Comparison of ENCODE assay signal across 25 mouse cellular contexts in the genomic region with DNA sequence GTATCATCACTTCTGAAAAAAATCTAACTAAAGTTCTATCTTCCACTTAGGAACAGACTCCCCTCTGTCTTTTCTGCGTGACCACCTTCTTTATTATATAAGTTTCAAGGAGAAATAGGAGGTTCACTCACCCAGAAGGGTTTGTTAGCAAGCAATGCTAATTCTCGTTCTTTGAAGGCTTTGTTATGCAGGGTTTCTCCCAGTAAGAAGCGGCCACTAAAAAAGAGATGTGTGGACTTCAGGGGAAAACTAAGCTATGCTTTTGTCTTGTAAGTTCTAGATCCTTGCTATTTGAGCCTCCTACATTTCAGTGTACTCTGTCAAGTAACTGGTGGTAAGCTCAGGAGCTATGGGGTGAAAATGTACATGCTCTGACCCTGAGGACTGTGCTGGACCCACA. TPM values are rescaled to one million over a fixed set of nuclear protein-coding genes. Genes with fewer than 3 reads are reported as not detected.
DNase-seq lines count a peak whose midpoint lies in the region; ATAC-seq and TF ChIP-seq lines count a peak whose summit lies in the region.
"Had no signal": no experiment of that assay in that cellular context is flagged by ENCODE, and none has a peak within 500 bp of the region (broad histone marks: within the 10 kb centered on the region; RNA-seq: fewer than 3 reads in every experiment).

No protein-coding gene starts in this region.

- TF ChIP-seq CTCF in heart, adult 2 months (IDR thresholded peaks at IDR 0.05) = no peak

- no peak overlapping the region for H3K9ac ChIP-seq in heart, adult 2 months (ENCODE audit: low read depth, low read length)
- H3K9ac ChIP-seq in heart, embryonic 11.5 days (ENCODE audit: low read depth, low read length) = no peak overlapping the region
- no peak overlapping the region for H3K9ac ChIP-seq in forebrain, embryonic 16.5 days (replicated peaks; ENCODE audit: low read depth, low read length)
- H3K9ac ChIP-seq: embryonic facial prominence, embryonic 13.5 days; embryonic facial prominence, embryonic 15.5 days; forebrain, embryonic 12.5 days; forebrain, postnatal 0 days had no signal

- H3K4me1 ChIP-seq in heart, adult 2 months (ENCODE audit: control insufficient read depth, insufficient read depth, low read length) = no peaks in the 10 kb centered on the region; the same call in 1 of the 2 replicates
- no peaks in the 10 kb centered on the region for H3K4me1 ChIP-seq in heart, embryonic 11.5 days (ENCODE audit: control insufficient read depth, insufficient read depth, low read length)
- H3K4me1 ChIP-seq in forebrain, embryonic 16.5 days (replicated peaks; ENCODE audit: control insufficient read depth, insufficient read depth, low read length) = no peaks in the 10 kb centered on the region
- H3K4me1 ChIP-seq: embryonic facial prominence, embryonic 13.5 days; embryonic facial prominence, embryonic 15.5 days; forebrain, embryonic 12.5 days had no signal

- H3K27ac ChIP-seq in heart, adult 2 months = peak overlapping the region; percentile 48
- H3K27ac ChIP-seq in heart, embryonic 11.5 days (ENCODE audit: low read depth, low read length) = no peak overlapping the region
- H3K27ac ChIP-seq in forebrain, embryonic 16.5 days (ENCODE audit: low read length) = no peak overlapping the region
- H3K27ac ChIP-seq: embryonic facial prominence, embryonic 13.5 days; embryonic facial prominence, embryonic 15.5 days; forebrain, embryonic 10.5 days; forebrain, embryonic 12.5 days had no signal

- H3K9me3 ChIP-seq in heart, embryonic 11.5 days (replicated peaks; ENCODE audit: control insufficient read depth, low read length) = no peaks in the 10 kb centered on the region
- H3K9me3 ChIP-seq in forebrain, embryonic 16.5 days (ENCODE audit: control insufficient read depth, low read length) = no peaks in the 10 kb centered on the region
- H3K9me3 ChIP-seq: embryonic facial prominence, embryonic 13.5 days; embryonic facial prominence, embryonic 15.5 days; forebrain, embryonic 10.5 days; forebrain, embryonic 12.5 days; G1E had no signal

- H3K79me2 ChIP-seq in heart, adult 2 months (replicated peaks; ENCODE audit: control insufficient read depth, insufficient read depth, low read length) = no peaks in the 10 kb centered on the region

- 87% methylated on average over 3 of the region's 3 CpGs for WGBS in heart, adult 2 months
- 80% methylated on average over 3 of the region's 3 CpGs for WGBS in heart, embryonic 11.5 days (ENCODE audit: insufficient replicate concordance)
- 17% methylated on average over 3 of the region's 3 CpGs for WGBS in forebrain, embryonic 16.5 days

- no peak for TF ChIP-seq POLR2A in heart, adult 2 months (IDR thresholded peaks at IDR 0.05; ENCODE audit: insufficient read depth, low read depth, low read length)

- no peak overlapping the region for H3K4me3 ChIP-seq in heart, adult 2 months
- H3K4me3 ChIP-seq in heart, embryonic 11.5 days (ENCODE audit: low read depth, low read length) = no peak overlapping the region
- H3K4me3 ChIP-seq in forebrain, embryonic 16.5 days (replicated peaks; ENCODE audit: low read length) = no peak overlapping the region
- H3K4me3 ChIP-seq: embryonic facial prominence, embryonic 13.5 days; embryonic facial prominence, embryonic 15.5 days; erythroblast, embryonic 14.5 days; forebrain, embryonic 10.5 days; forebrain, embryonic 12.5 days had no signal

- intact Hi-C loops in heart, adult 2 months (cut with DNase I) = no loop called here

- H3K4me2 ChIP-seq in heart, embryonic 11.5 days = no peak overlapping the region
- no peak overlapping the region for H3K4me2 ChIP-seq in forebrain, embryonic 16.5 days (ENCODE audit: low read length)
- H3K4me2 ChIP-seq: embryonic facial prominence, embryonic 13.5 days; embryonic facial prominence, embryonic 15.5 days; forebrain, embryonic 12.5 days had no signal

- ATAC-seq in heart, embryonic 11.5 days (replicated peaks; ENCODE audit: insufficient number of reproducible peaks, low FRiP score, low TSS enrichment) = no peak
- no peak for ATAC-seq in forebrain, embryonic 16.5 days
- ATAC-seq: forebrain, embryonic 14.5 days; forebrain, postnatal 0 days; Patski had no signal

- no peak for TF ChIP-seq EP300 in heart, adult 2 months (IDR thresholded peaks at IDR 0.05; ENCODE audit: insufficient read depth, low read depth, low read length)

- peaks cover 2% of the 10 kb centered on the region; the same call in 1 of the 2 replicates for H3K36me3 ChIP-seq in heart, adult 2 months (ENCODE audit: control insufficient read depth, insufficient read depth, low read length)
- no peaks in the 10 kb centered on the region for H3K36me3 ChIP-seq in heart, embryonic 11.5 days (ENCODE audit: control insufficient read depth, insufficient read depth, low read length)
- no peaks in the 10 kb centered on the region for H3K36me3 ChIP-seq in forebrain, embryonic 16.5 days (ENCODE audit: control insufficient read depth, insufficient read depth)
- H3K36me3 ChIP-seq: embryonic facial prominence, embryonic 13.5 days; embryonic facial prominence, embryonic 15.5 days; forebrain, embryonic 10.5 days; forebrain, embryonic 12.5 days; G1E had no signal

- H3K27me3 ChIP-seq in heart, adult 2 months (ENCODE audit: control insufficient read depth, insufficient read depth, low read length) = no peaks in the 10 kb centered on the region
- no peaks in the 10 kb centered on the region for H3K27me3 ChIP-seq in heart, embryonic 11.5 days (ENCODE audit: control insufficient read depth, insufficient read depth, low read length)
- H3K27me3 ChIP-seq in forebrain, embryonic 16.5 days (replicated peaks; ENCODE audit: control insufficient read depth, insufficient read depth, low read length) = no peaks in the 10 kb centered on the region
- H3K27me3 ChIP-seq: embryonic facial prominence, embryonic 13.5 days; embryonic facial prominence, embryonic 15.5 days; forebrain, embryonic 12.5 days; Patski had no signal

- no peak for DNase-seq in heart, adult 2 months
- peak; percentile 83 for DNase-seq in R1 (ENCODE audit: low read depth, low spot score)
- DNase-seq in ZHBTc4 (ENCODE audit: low read depth, low spot score) = peak; percentile 79
- DNase-seq in frontal cortex, postnatal 10 days (ENCODE audit: low spot score in 2 of 2) = no peak
- no peak for DNase-seq in embryo, embryonic 10 days (ENCODE audit: low spot score)
- DNase-seq: adrenal gland, adult 2 months; adrenal gland, postnatal 10 days; adrenal gland, postnatal 25 days; cerebellum, adult 11-12 months; cerebellum, adult 2 months; cerebellum, adult 9-10 months; cerebellum, postnatal 10 days; cerebellum, postnatal 25 days; embryo, embryonic 11 days; forebrain, postnatal 0 days had no signal

RNA-seq across cellular contexts. Expression of gene Klf6, which starts 38.4 kb away (rescaled TPM):
- total RNA-seq in heart, adult 2 months (2021) = 10 to 100 TPM; 51.8 to 55.8 TPM
- 13.7 and 23.1 TPM in 2 replicates for polyA plus RNA-seq in heart, adult 2 months (2012; rRNA removed)
- 54.4 and 62.4 TPM in 2 replicates for polyA plus RNA-seq in heart, embryonic 11.5 days (2014; fragmentation: Nextera tagmentation; extraction: Ambion mirVana)
- polyA plus RNA-seq in forebrain, embryonic 16.5 days (2015; fragmentation: Nextera tagmentation; extraction: Ambion mirVana) = 87.2 and 91.3 TPM in 2 replicates

Comparison
In these comparisons a context has a peak if more than half of its experiments do, and no peak if none do; other contexts are left out.
1. DNase-seq: peak in R1 (single experiment) and ZHBTc4 (single experiment); none in heart, adult 2 months (0 of 2), frontal cortex, postnatal 10 days (0 of 2) and embryo, embryonic 10 days (single experiment).